Mouse (Mus musculus): Measurements from ENCODE around the gene Gpr137.
"Not testable (repeated sequence)": the region's sequence is repeated elsewhere in the genome, so short reads cannot be mapped to it uniquely, and the experiment has no call there.

Gpr137 gene

GRCm38 (mm10) chr19:6905498-6906159 lies 36.7 kb downstream of the Gpr137 start:
- no peak for DNase-seq (ENCODE audit: low spot score in 2 of 2)

GRCm38 (mm10) chr19:6904846-6905245 lies 37.4 kb downstream of the Gpr137 start:
- DNase-seq (ENCODE audit: low spot score in 2 of 2), result no peak

GRCm38 (mm10) chr19:6903031-6903430 lies 39.2 kb downstream of the Gpr137 start:
- no peak for DNase-seq (ENCODE audit: low spot score in 2 of 2)

- no peak for DNase-seq (ENCODE audit: low spot score in 2 of 2)
Measured at GRCm38 (mm10) chr19:6899641-6900040, 42.6 kb downstream of the Gpr137 start.

GRCm38 (mm10) chr19:6895608-6896305 lies 46.5 kb downstream of the Gpr137 start:
- not testable (repeated sequence) for DNase-seq (ENCODE audit: low spot score in 2 of 2)

GRCm38 (mm10) chr19:6893731-6894451 lies 48.4 kb downstream of the Gpr137 start:
- DNase-seq (ENCODE audit: low spot score in 2 of 2), result no peak

GRCm38 (mm10) chr19:6892512-6892911 lies 49.8 kb downstream of the Gpr137 start:
- DNase-seq (ENCODE audit: low spot score in 2 of 2), result no peak

All from left cerebral cortex, adult 9 months (tissue).